Mouse (Mus musculus): Measurements from ENCODE around the gene Elk3. TPM values are rescaled to one million over a fixed set of nuclear protein-coding genes. Genes with fewer than 3 reads are reported as not detected.

Elk3 gene
- polyA plus RNA-seq, 1 experiment = 65.1 TPM

GRCm38 (mm10) chr10:93274277-93274696, 36.6 kb downstream of the Elk3 start:
- H3K27ac ChIP-seq (ENCODE audit: insufficient read depth, low read depth, low read length) = no peak overlapping the region
- H3K4me3 ChIP-seq (ENCODE audit: insufficient read depth, low read length) = no peak overlapping the region
- no peak for TF ChIP-seq CTCF (IDR thresholded peaks at IDR 0.05; ENCODE audit: low read depth, low read length)
- TF ChIP-seq POLR2A (IDR thresholded peaks at IDR 0.05; ENCODE audit: borderline replicate concordance, low read depth, low read length) = no peak

GRCm38 (mm10) chr10:93272986-93273982, 37.7 kb downstream of the Elk3 start:
- TF ChIP-seq POLR2A (IDR thresholded peaks at IDR 0.05; ENCODE audit: borderline replicate concordance, low read depth, low read length) (no peak), CTCF (IDR thresholded peaks at IDR 0.05; ENCODE audit: low read depth, low read length) (0 out of 2 replicates have a peak, but pooled peaks have one; percentile 10)
- Histone ChIP-seq H3K4me1 (ENCODE audit: control insufficient read depth, insufficient read depth, low read length) (peaks cover 59% of the 10 kb centered on the region), H3K4me3 (ENCODE audit: insufficient read depth, low read length) (no peak overlapping the region), H3K27ac (ENCODE audit: insufficient read depth, low read depth, low read length) (peak overlapping the region; percentile 38)

More at GRCm38 (mm10) chr10:93274277-93274696, 36.6 kb downstream of the Elk3 start:
- peaks cover 52% of the 10 kb centered on the region for H3K4me1 ChIP-seq (ENCODE audit: control insufficient read depth, insufficient read depth, low read length)

DNA sequence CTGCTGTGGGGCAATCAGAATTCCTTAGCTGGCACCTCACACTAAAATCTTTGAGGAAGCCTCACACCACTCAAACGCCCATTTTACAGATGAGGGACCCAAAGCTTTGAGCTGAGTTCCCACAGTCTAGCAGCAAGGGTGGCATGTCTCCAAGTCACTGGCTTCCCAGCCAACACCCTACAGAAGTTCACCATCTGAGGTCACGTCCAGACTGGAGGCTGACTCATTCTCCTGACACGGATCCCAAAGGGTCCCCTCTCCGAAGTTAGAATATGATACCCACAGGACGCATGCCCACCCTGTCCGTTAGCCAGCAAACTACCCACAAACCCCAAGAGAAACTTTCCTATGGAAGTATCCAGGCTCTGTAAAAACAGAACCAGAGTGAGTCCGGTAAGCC, 39.1 kb downstream of the Elk3 start:
- no peak overlapping the region for H3K4me3 ChIP-seq (ENCODE audit: insufficient read depth, low read length)
- peaks cover 70% of the 10 kb centered on the region for H3K4me1 ChIP-seq (ENCODE audit: control insufficient read depth, insufficient read depth, low read length)
- TF ChIP-seq CTCF (IDR thresholded peaks at IDR 0.05; ENCODE audit: low read depth, low read length) (no peak), POLR2A (IDR thresholded peaks at IDR 0.05; ENCODE audit: borderline replicate concordance, low read depth, low read length) (no peak)
- no peak overlapping the region for H3K27ac ChIP-seq (ENCODE audit: insufficient read depth, low read depth, low read length)

DNA sequence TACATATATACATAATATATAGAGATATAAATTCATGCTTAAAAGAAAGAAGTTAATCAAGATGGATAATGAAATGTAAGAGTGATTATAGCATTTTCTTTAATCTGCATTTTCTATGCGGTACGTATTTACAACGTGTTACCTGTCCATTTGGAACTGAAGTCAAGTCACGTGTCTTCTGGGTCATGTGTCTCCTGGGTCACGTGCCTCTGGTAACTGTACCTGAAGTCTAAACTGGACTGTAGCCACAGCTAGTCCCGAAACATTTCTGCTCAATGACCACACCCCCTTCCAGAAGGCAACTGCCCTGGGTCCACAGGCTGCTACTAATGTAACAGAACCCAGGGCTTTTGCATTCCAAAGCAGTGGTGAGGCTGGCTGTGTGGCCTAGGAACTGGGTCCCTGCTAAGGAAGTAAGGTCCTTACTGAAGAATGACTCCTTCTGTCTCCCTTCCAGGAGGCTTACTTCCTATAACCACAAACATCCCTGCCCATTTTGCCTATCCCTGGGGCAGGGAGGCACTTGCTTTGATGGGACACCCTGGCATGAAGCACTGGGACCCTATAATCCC, 40.0 kb downstream of the Elk3 start:
- TF ChIP-seq CTCF (IDR thresholded peaks at IDR 0.05; ENCODE audit: low read depth, low read length) = no peak
- no peak for TF ChIP-seq POLR2A (IDR thresholded peaks at IDR 0.05; ENCODE audit: borderline replicate concordance, low read depth, low read length)
- Histone ChIP-seq H3K4me3 (ENCODE audit: insufficient read depth, low read length) (no peak overlapping the region), H3K4me1 (ENCODE audit: control insufficient read depth, insufficient read depth, low read length) (peaks cover 79% of the 10 kb centered on the region), H3K27ac (ENCODE audit: insufficient read depth, low read depth, low read length) (no peak overlapping the region)

DNA sequence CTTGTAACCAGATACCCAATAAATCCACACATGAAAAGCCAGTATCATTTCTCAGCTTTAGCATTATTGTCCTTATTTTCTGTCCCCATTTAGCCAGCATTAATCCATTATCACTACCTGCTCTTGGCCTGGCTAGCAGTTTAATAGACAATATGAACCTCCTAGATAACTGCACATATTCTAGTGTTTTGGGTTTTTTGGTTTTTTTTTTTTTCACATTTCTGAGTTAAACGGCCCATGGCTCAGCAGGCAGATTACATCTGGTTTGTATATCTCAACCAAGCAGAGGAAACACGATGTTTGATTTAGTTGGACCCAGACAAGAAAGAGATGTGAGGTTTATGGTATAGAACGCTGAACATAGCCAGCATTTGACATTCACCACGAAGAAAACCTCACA, 41.2 kb downstream of the Elk3 start:
- TF ChIP-seq CTCF (IDR thresholded peaks at IDR 0.05; ENCODE audit: low read depth, low read length) (no peak), POLR2A (IDR thresholded peaks at IDR 0.05; ENCODE audit: borderline replicate concordance, low read depth, low read length) (no peak)
- Histone ChIP-seq H3K4me1 (ENCODE audit: control insufficient read depth, insufficient read depth, low read length) (peaks cover 89% of the 10 kb centered on the region), H3K4me3 (ENCODE audit: insufficient read depth, low read length) (no peak overlapping the region), H3K27ac (ENCODE audit: insufficient read depth, low read depth, low read length) (no peak overlapping the region)

DNA sequence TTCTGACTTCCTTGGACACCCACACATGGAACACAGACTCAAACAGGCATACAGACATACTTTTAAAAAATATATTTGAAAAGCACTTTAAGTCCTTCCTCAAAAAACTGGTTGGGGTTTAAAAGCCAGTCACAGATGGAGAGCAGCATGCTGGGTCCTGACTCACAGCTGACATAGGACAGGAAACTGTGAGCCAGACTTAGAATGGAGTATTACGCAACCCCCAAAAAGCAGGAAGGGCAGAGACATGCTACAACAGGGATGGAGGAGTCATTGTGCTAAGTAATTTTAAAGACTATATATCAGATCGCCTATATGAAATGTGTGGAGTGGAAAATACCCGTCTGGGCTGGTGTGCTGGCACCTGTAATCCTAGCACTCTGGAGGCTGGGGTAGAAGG, 42.6 kb downstream of the Elk3 start:
- TF ChIP-seq CTCF (IDR thresholded peaks at IDR 0.05; ENCODE audit: low read depth, low read length) (no peak), POLR2A (IDR thresholded peaks at IDR 0.05; ENCODE audit: borderline replicate concordance, low read depth, low read length) (no peak)
- H3K4me3 ChIP-seq (ENCODE audit: insufficient read depth, low read length) = peak overlapping the region; percentile 28; the same call in 1 of the 2 replicates
- H3K27ac ChIP-seq (ENCODE audit: insufficient read depth, low read depth, low read length) = peak overlapping the region; percentile 96
- H3K4me1 ChIP-seq (ENCODE audit: control insufficient read depth, insufficient read depth, low read length) = peaks cover 90% of the 10 kb centered on the region

GRCm38 (mm10) chr10:93267509-93267908, 43.4 kb downstream of the Elk3 start:
- TF ChIP-seq POLR2A (IDR thresholded peaks at IDR 0.05; ENCODE audit: borderline replicate concordance, low read depth, low read length) (no peak), CTCF (IDR thresholded peaks at IDR 0.05; ENCODE audit: low read depth, low read length) (no peak)
- Histone ChIP-seq H3K4me3 (ENCODE audit: insufficient read depth, low read length) (no peak overlapping the region), H3K4me1 (ENCODE audit: control insufficient read depth, insufficient read depth, low read length) (peaks cover 90% of the 10 kb centered on the region), H3K27ac (ENCODE audit: insufficient read depth, low read depth, low read length) (peak overlapping the region; percentile 96)

- no peak overlapping the region for H3K4me3 ChIP-seq (ENCODE audit: insufficient read depth, low read length)
- TF ChIP-seq CTCF (IDR thresholded peaks at IDR 0.05; ENCODE audit: low read depth, low read length) (no peak), POLR2A (IDR thresholded peaks at IDR 0.05; ENCODE audit: borderline replicate concordance, low read depth, low read length) (no peak)
- peak overlapping the region; percentile 96 for H3K27ac ChIP-seq (ENCODE audit: insufficient read depth, low read depth, low read length)
- H3K4me1 ChIP-seq (ENCODE audit: control insufficient read depth, insufficient read depth, low read length) = peaks cover 90% of the 10 kb centered on the region
Observed at GRCm38 (mm10) chr10:93266521-93266920, 44.4 kb downstream of the Elk3 start.

DNA sequence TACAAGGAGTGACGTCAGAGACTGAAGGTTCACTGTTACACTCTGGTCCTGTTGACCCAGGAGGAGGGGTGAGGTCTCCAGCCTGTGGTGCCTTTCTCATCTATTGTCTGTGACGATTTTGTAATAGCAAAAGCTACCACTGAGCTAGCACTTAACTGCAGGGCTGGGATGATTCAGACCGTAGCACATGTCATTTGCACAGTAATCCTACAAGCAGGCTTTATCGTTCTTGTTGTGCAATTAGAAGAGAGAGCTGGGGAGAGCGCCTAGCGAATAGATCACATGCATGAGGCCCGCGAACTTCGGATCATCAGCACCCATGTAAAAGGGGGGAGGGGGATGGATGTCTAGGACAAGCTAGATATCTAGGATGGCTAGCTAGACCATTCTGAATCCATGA, 45.1 kb downstream of the Elk3 start:
- H3K4me3 ChIP-seq (ENCODE audit: insufficient read depth, low read length) = no peak overlapping the region
- no peak for TF ChIP-seq POLR2A (IDR thresholded peaks at IDR 0.05; ENCODE audit: borderline replicate concordance, low read depth, low read length)
- TF ChIP-seq CTCF (IDR thresholded peaks at IDR 0.05; ENCODE audit: low read depth, low read length) = no peak
- peak overlapping the region; percentile 96 for H3K27ac ChIP-seq (ENCODE audit: insufficient read depth, low read depth, low read length)
- H3K4me1 ChIP-seq (ENCODE audit: control insufficient read depth, insufficient read depth, low read length) = peaks cover 86% of the 10 kb centered on the region

GRCm38 (mm10) chr10:93264001-93264400, 46.9 kb downstream of the Elk3 start:
- no peak overlapping the region for H3K27ac ChIP-seq (ENCODE audit: insufficient read depth, low read depth, low read length)
- no peak overlapping the region for H3K4me3 ChIP-seq (ENCODE audit: insufficient read depth, low read length)
- H3K4me1 ChIP-seq (ENCODE audit: control insufficient read depth, insufficient read depth, low read length) = peaks cover 81% of the 10 kb centered on the region
- no peak for TF ChIP-seq POLR2A (IDR thresholded peaks at IDR 0.05; ENCODE audit: borderline replicate concordance, low read depth, low read length)
- no peak for TF ChIP-seq CTCF (IDR thresholded peaks at IDR 0.05; ENCODE audit: low read depth, low read length)
